Mouse (Mus musculus): ENCODE results near the gene Poc1b.

- TF ChIP-seq POLR2A (IDR thresholded peaks at IDR 0.05; ENCODE audit: borderline replicate concordance, extremely low read depth, insufficient read depth, insufficient read length, poor library complexity, severe bottlenecking) (no peak), CTCF (IDR thresholded peaks at IDR 0.05; ENCODE audit: borderline replicate concordance, extremely low read depth, insufficient read depth, insufficient read length) (no peak)
Observed at GRCm38 (mm10) chr10:99179566-99179965, 72.7 kb downstream of the Poc1b start.

All from brain, embryonic 14.5 days (tissue).